Mouse (Mus musculus) CH12.LX (cell line): ENCODE data around the gene Gm49403. TPM values are rescaled to one million over a fixed set of nuclear protein-coding genes. Genes with fewer than 3 reads are reported as not detected.

ENCODE experiments used
- DNase-seq: peaks from one replicate; pipeline ENCODE4 v3.0.0-alpha.2; 2013; ENCODE audit errors: extremely low read depth
- H3K27ac ChIP-seq: 2 replicates; pipeline ENCODE4 v1.5.1; 2012; ENCODE audit warnings: low read depth, mild to moderate bottlenecking, control low read depth, moderate library complexity; ENCODE audit not compliant: insufficient read depth
- H3K27me3 ChIP-seq: replicated peaks from 2 replicates; pipeline ENCODE3; 2012; ENCODE audit warnings: inconsistent platforms
- H3K36me3 ChIP-seq, 2 experiments: replicated peaks in 1 of 2; 2 replicates each; pipeline versions ENCODE3 to v1.6.1; 2012; ENCODE audit warnings: inconsistent platforms in 1 of 2, low read length in 1 of 2, mild to moderate bottlenecking in 1 of 2, mixed read lengths in 1 of 2, moderate library complexity in 1 of 2; ENCODE audit not compliant: control insufficient read depth in 1 of 2, insufficient read depth in 1 of 2
- H3K4me1 ChIP-seq, 2 experiments: 2 replicates each; pipeline ENCODE4 v1.6.1; 2012; ENCODE audit warnings: inconsistent platforms in 1 of 2, moderate library complexity in 1 of 2; ENCODE audit not compliant: insufficient read depth in 2 of 2, control insufficient read depth in 1 of 2
- H3K4me2 ChIP-seq: 2 replicates; pipeline ENCODE4 v1.6.1; 2012; ENCODE audit warnings: low read depth, mild to moderate bottlenecking, control low read depth; ENCODE audit not compliant: poor library complexity, insufficient read depth, severe bottlenecking
- H3K4me3 ChIP-seq, 3 experiments: fragments of 150-350 bp in 1 of 3; sonication (generic) in 1 of 3; replicated peaks in 1 of 3; 2 replicates each; pipeline versions ENCODE3 to v1.5.1; 2011 to 2012; ENCODE audit warnings: low read depth in 2 of 3, low read length in 2 of 3, mild to moderate bottlenecking in 2 of 3, moderate library complexity in 2 of 3, control low read depth in 1 of 3, improper control_type of control experiment in 1 of 3, inconsistent platforms in 1 of 3, mixed read lengths in 1 of 3; ENCODE audit not compliant: poor library complexity in 1 of 3
- H3K79me2 ChIP-seq: replicated peaks from 2 replicates; pipeline ENCODE4 v1.6.1; 2012; ENCODE audit warnings: mild to moderate bottlenecking, moderate library complexity; ENCODE audit not compliant: control insufficient read depth, poor library complexity, insufficient read depth, severe bottlenecking; ENCODE audit errors: extremely low read depth
- H3K9ac ChIP-seq: 2 replicates; pipeline ENCODE4 v1.6.1; 2012; ENCODE audit warnings: low read depth, mild to moderate bottlenecking, control low read depth, moderate library complexity; ENCODE audit not compliant: insufficient read depth
- H3K9me3 ChIP-seq: replicated peaks from 2 replicates; pipeline ENCODE3; 2012; ENCODE audit warnings: low read length, inconsistent platforms, mixed read lengths
- CTCF ChIP-seq, 2 experiments: IDR thresholded peaks in 1 of 2; conservative IDR thresholded peaks in 1 of 2; 2 replicates each; pipeline ENCODE4 v1.5.1; 2011 to 2012; ENCODE audit warnings: low read depth in 2 of 2, low read length in 2 of 2, improper control_type of control experiment in 1 of 2, inconsistent platforms in 1 of 2, mild to moderate bottlenecking in 1 of 2, moderate library complexity in 1 of 2
- E2F4 ChIP-seq: IDR thresholded peaks from 2 replicates; pipeline ENCODE4 v1.6.1; 2011; ENCODE audit warnings: low read depth, low read length, improper control_type of control experiment; ENCODE audit not compliant: insufficient replicate concordance
- ELF1 ChIP-seq: IDR thresholded peaks from 2 replicates; pipeline ENCODE4 v1.6.1; 2014; ENCODE audit warnings: low read depth, mild to moderate bottlenecking, inconsistent platforms, low read length, improper control_type of control experiment
- EP300 ChIP-seq: IDR thresholded peaks from 2 replicates; pipeline ENCODE4 v1.6.1; 2011; ENCODE audit warnings: low read length, improper control_type of control experiment
- ETS1 ChIP-seq: conservative IDR thresholded peaks from 2 replicates; pipeline ENCODE4 v1.6.1; 2012; ENCODE audit warnings: low read depth, mild to moderate bottlenecking, inconsistent platforms, low read length, improper control_type of control experiment, moderate library complexity
- GABPA ChIP-seq: IDR thresholded peaks from 2 replicates; pipeline ENCODE4 v1.6.1; 2012; ENCODE audit warnings: low read depth, low read length, improper control_type of control experiment, inconsistent platforms; ENCODE audit not compliant: insufficient replicate concordance
- IRF4 ChIP-seq: IDR thresholded peaks from 2 replicates; pipeline ENCODE4 v1.6.1; 2014; ENCODE audit warnings: low read depth, mild to moderate bottlenecking, inconsistent platforms, low read length, improper control_type of control experiment
- JUND ChIP-seq: conservative IDR thresholded peaks from 2 replicates; pipeline ENCODE4 v1.6.1; 2011; ENCODE audit warnings: low read depth, low read length, improper control_type of control experiment
- KAT2A ChIP-seq: IDR thresholded peaks from 2 replicates; pipeline ENCODE4 v1.6.1; 2012; ENCODE audit warnings: low read length, improper control_type of control experiment, inconsistent platforms; ENCODE audit not compliant: insufficient replicate concordance
- MAFK ChIP-seq: IDR thresholded peaks from 2 replicates; pipeline ENCODE4 v1.6.1; 2011; ENCODE audit warnings: low read length, improper control_type of control experiment; ENCODE audit not compliant: insufficient replicate concordance
- MEF2A ChIP-seq: IDR thresholded peaks from 2 replicates; pipeline ENCODE4 v1.6.1; 2014; ENCODE audit warnings: low read depth, mild to moderate bottlenecking, inconsistent platforms, low read length, improper control_type of control experiment, borderline replicate concordance
- MYC ChIP-seq: IDR thresholded peaks from 2 replicates; pipeline ENCODE4 v1.6.1; 2011; ENCODE audit warnings: low read depth, mild to moderate bottlenecking, improper control_type of control experiment, low read length
- NRF1 ChIP-seq: IDR thresholded peaks from 2 replicates; pipeline ENCODE4 v1.6.1; 2014; ENCODE audit warnings: low read depth, mild to moderate bottlenecking, inconsistent platforms, low read length, improper control_type of control experiment, moderate library complexity
- POLR2A ChIP-seq: IDR thresholded peaks from 2 replicates; pipeline ENCODE4 v1.6.1; 2011; ENCODE audit warnings: low read depth, mild to moderate bottlenecking, improper control_type of control experiment, low read length
- RCOR1 ChIP-seq: conservative IDR thresholded peaks from 2 replicates; pipeline ENCODE4 v1.6.1; 2012; ENCODE audit warnings: low read depth, mild to moderate bottlenecking, inconsistent platforms, low read length, improper control_type of control experiment
- SMC3 ChIP-seq: IDR thresholded peaks from 2 replicates; pipeline ENCODE4 v1.6.1; 2011; ENCODE audit warnings: low read depth, low read length, improper control_type of control experiment
- TBP ChIP-seq: conservative IDR thresholded peaks from 2 replicates; pipeline ENCODE4 v1.6.1; 2011; ENCODE audit warnings: low read depth, low read length, improper control_type of control experiment
- TCF12 ChIP-seq: IDR thresholded peaks from 2 replicates; pipeline ENCODE4 v1.6.1; 2014; ENCODE audit warnings: low read depth, mild to moderate bottlenecking, inconsistent platforms, low read length, improper control_type of control experiment
- UBTF ChIP-seq: IDR thresholded peaks from 2 replicates; pipeline ENCODE4 v1.6.1; 2012; ENCODE audit warnings: low read depth, mild to moderate bottlenecking, inconsistent platforms, low read length, improper control_type of control experiment, moderate library complexity
- ZC3H11A ChIP-seq: IDR thresholded peaks from 2 replicates; pipeline ENCODE4 v1.6.1; 2012; ENCODE audit warnings: low read depth, mild to moderate bottlenecking, inconsistent platforms, low read length, improper control_type of control experiment
- ZKSCAN1 ChIP-seq: IDR thresholded peaks from 2 replicates; pipeline ENCODE4 v1.6.1; 2012; ENCODE audit warnings: low read depth, inconsistent platforms, low read length, improper control_type of control experiment, borderline replicate concordance
- ZMIZ1 ChIP-seq: IDR thresholded peaks from 2 replicates; pipeline ENCODE4 v1.6.1; 2012; ENCODE audit warnings: low read depth, mild to moderate bottlenecking, inconsistent platforms, low read length, improper control_type of control experiment
- ZNF384 ChIP-seq: IDR thresholded peaks from 2 replicates; pipeline ENCODE4 v1.6.1; 2012; ENCODE audit warnings: low read depth, low read length, improper control_type of control experiment, inconsistent platforms
- dilution Hi-C: fragments of 300-500 bp; cut with MboI; formaldehyde crosslinking; loops from 2 replicates; pipeline ENCODE4 v1.14.3; 2020; ENCODE audit warnings: low sequenced_read_pairs; ENCODE audit not compliant: extremely low pct_unique_long_range_greater_than_20kb, extremely low pct_ligation_motif_present
- in situ Hi-C: fragments of 300-500 bp; cut with MboI; formaldehyde crosslinking; loops from 3 replicates; pipeline ENCODE4 v1.14.3; 2019; ENCODE audit warnings: low sequenced_read_pairs, low pct_ligation_motif_present, low pct_unique_long_range_greater_than_20kb, mixed read lengths
- polyA plus RNA-seq: library from polyadenylated mRNA; unstranded; fragments of >175 nt; gene quantifications from 2 replicates; pipeline ENCODE4 v1.2.1, GENCODE M21; 2012; ENCODE audit warnings: low read depth; ENCODE audit not compliant: insufficient read length
- total RNA-seq, 2 experiments: library from RNA; depleted of rRNA; stranded (reverse); fragments of 300-350 nt in 1 of 2; fragments of >200 nt in 1 of 2; gene quantifications; 2 replicates each; pipeline ENCODE4 v1.2.3; 2012 to 2014

Gene Gm49403
- total and polyA plus RNA-seq, 3 experiments: not detected

- no peak for DNase-seq
- no peak overlapping the region for H3K27ac ChIP-seq
- dilution Hi-C loops: no loop called here
- peaks cover 20% of the 10 kb centered on the region for H3K79me2 ChIP-seq
- H3K27me3 ChIP-seq: no peaks in the 10 kb centered on the region
- TF ChIP-seq ETS1 (no peak), TBP (no peak), ZNF384 (no peak), ZC3H11A (no peak), POLR2A (no peak), MAFK (no peak), SMC3 (no peak), GABPA (no peak), MEF2A (no peak), ZKSCAN1 (no peak), ELF1 (no peak), TCF12 (no peak), IRF4 (no peak), EP300 (no peak), ZMIZ1 (no peak)
- H3K4me3 ChIP-seq: peak overlapping the region; percentile 54 to 81 (median 65)
- in situ Hi-C loops: loop anchor here (25.0 kb wide), 1 partner anchor 1021 kb away; no protein-coding TSS in a partner anchor
- peaks cover 11 to 38% of the 10 kb centered on the region in 2 experiments for H3K4me1 ChIP-seq
- peak overlapping the region; percentile 96 for H3K4me2 ChIP-seq
- H3K9me3 ChIP-seq: no peaks in the 10 kb centered on the region
- peak overlapping the region; percentile 75 for H3K9ac ChIP-seq
- H3K36me3 ChIP-seq: peaks cover 16 to 50% of the 10 kb centered on the region in 2 experiments
These were observed 42.7 kb upstream of the Gm49403 start for GRCm38 (mm10) chr19:8841012-8841411.

DNA sequence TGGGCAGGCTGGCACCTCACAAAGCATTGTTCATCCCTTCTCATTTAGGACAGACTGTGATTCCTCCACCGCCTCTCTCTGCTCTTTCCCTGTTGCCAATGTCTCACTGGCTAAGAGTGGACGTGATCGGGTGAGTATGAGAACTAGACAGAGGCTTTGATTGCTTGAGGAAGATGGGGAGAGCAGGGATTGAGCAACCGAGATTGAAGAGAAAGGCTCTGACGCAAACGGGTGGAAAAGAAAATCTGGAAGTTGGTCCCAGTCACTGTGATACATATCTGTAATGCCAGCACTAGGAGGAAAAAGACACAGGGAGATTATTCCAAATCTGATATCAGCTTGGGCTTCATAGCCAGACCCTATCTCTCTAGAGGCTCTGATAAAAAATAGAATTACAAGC is 40.8 kb upstream of the Gm49403 start:
- Histone ChIP-seq H3K4me1 (peaks cover 9 to 31% of the 10 kb centered on the region in 2 experiments), H3K27me3 (no peaks in the 10 kb centered on the region), H3K9ac (no peak overlapping the region), H3K27ac (no peak overlapping the region), H3K36me3 (peaks cover 36 to 66% of the 10 kb centered on the region in 2 experiments), H3K9me3 (no peaks in the 10 kb centered on the region), H3K4me3 (no peak overlapping the region), H3K79me2 (peaks cover 20% of the 10 kb centered on the region), H3K4me2 (no peak overlapping the region)
- dilution Hi-C loops: no loop called here
- TF ChIP-seq TBP (no peak), RCOR1 (no peak), MYC (no peak), KAT2A (no peak), CTCF (conservative IDR thresholded peaks at IDR 0.05 in 1 of 2, IDR thresholded peaks at IDR 0.05 in 1 of 2; ENCODE audit: low read depth in 2 of 2, low read length in 2 of 2) (no peak), UBTF (no peak), E2F4 (no peak), POLR2A (no peak), NRF1 (no peak), MAFK (no peak), JUND (no peak)
- in situ Hi-C loops: loop anchor here (25.0 kb wide), 1 partner anchor 1019 kb away; no protein-coding TSS in a partner anchor
- DNase-seq: no peak
